Mouse (Mus musculus) spleen, adult 2 months (tissue): Measurements from ENCODE around the gene Lrrc8e.

Experiments
- CTCF ChIP-seq: fragments of 200-500 bp; IDR thresholded peaks from 2 replicates; pipeline ENCODE4 v1.5.1; 2011; ENCODE audit warnings: mild to moderate bottlenecking, inconsistent platforms; ENCODE audit not compliant: insufficient read depth, insufficient read length, insufficient replicate concordance; ENCODE audit errors: extremely low read depth
- POLR2A ChIP-seq: fragments of 200-500 bp; IDR thresholded peaks from 2 replicates; pipeline ENCODE4 v1.6.1; 2011; ENCODE audit warnings: low read depth, low read length, inconsistent platforms

GRCm38 (mm10) chr8:4259805-4260170 lies 33.2 kb downstream of the Lrrc8e start:
- no peak for TF ChIP-seq CTCF
- no peak for TF ChIP-seq POLR2A
